Mouse (Mus musculus): ENCODE data around the gene Cyp2b23. TPM values are rescaled to one million over a fixed set of nuclear protein-coding genes. Genes with fewer than 3 reads are reported as not detected.

Cyp2b23 gene
- polyA plus RNA-seq, 1 experiment from 2014 or later, result not detected

Other genes with a start within 250 kb of the Cyp2b23 start
- not detected in 2 replicates for gene Nlrp9a, start 151.4 kb downstream of the Cyp2b23 start, polyA plus RNA-seq (2014; fragmentation: Nextera tagmentation; extraction: Ambion mirVana)
- gene Vmn1r185, start 68.0 kb downstream of the Cyp2b23 start, polyA plus RNA-seq (2014; fragmentation: Nextera tagmentation; extraction: Ambion mirVana), result not detected in 2 replicates
- 0.08 TPM in 1 of 2 replicates, not detected in the other for gene Cyp2b19, start 70.7 kb upstream of the Cyp2b23 start, polyA plus RNA-seq (2014; fragmentation: Nextera tagmentation; extraction: Ambion mirVana)
- not detected in 2 replicates for gene Cyp2g1, start 122.5 kb upstream of the Cyp2b23 start, polyA plus RNA-seq (2014; fragmentation: Nextera tagmentation; extraction: Ambion mirVana)
- gene Cyp2a5, start 148.9 kb upstream of the Cyp2b23 start, polyA plus RNA-seq (2014; fragmentation: Nextera tagmentation; extraction: Ambion mirVana), result not detected in 2 replicates

Data from lung, embryonic 14.5 days (tissue).